In the genomic region with DNA sequence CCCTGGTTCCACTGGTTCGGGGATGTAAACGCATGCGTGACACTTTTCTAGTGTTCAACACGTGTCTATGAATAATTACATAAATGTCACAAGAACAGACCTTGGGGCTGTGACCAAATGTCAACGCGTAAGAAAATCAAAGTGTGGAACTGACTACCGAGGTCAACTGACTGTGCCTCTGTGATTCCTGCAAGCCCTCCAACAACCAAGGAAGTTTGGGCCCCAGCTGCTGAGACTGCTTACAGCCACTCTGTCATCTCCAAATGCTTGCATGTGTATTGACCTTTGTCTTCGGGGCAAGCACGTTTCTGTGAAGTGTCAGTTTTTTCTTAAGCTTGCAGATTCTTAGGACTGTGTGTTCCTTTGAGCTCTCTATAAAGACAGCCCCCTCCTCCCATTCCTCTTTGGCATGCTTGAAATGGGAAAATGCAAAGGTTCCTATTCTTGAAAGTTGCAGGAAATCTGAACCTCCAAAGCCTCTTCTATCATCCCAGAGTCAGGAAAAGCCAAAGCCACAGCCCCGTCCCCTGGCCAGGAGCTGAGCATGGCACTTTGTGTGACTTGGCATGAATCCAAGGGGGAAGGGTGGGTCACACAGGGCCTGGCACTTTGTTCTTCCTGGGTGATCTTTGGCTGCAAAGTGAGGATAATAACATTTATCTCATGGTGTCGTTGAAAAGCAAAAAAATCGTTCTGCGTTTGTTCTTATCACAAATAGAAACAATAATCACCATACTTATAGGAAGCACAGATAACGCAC, we compare ENCODE assay signal across 12 mouse cellular contexts. TPM values are rescaled to one million over a fixed set of nuclear protein-coding genes. Genes with fewer than 3 reads are reported as not detected.
DNase-seq lines count a peak whose midpoint lies in the region; ATAC-seq and TF ChIP-seq lines count a peak whose summit lies in the region.
"Had no signal": no experiment of that assay in that cellular context is flagged by ENCODE, and none has a peak within 500 bp of the region (broad histone marks: within the 10 kb centered on the region; RNA-seq: fewer than 3 reads in every experiment).

No protein-coding gene starts in this region.

- ATAC-seq in megakaryocyte, adult 5-6 weeks (ENCODE audit: poor library complexity, severe bottlenecking): no peak
- peak; percentile 92 for ATAC-seq in intestine, embryonic 15.5 days
- ATAC-seq: hindbrain, postnatal 0 days; liver, embryonic 12.5 days had no signal

- WGBS in intestine, embryonic 15.5 days: 33% methylated on average over 14 of the region's 14 CpGs
- WGBS in large intestine, adult 2 months: 28% methylated on average over 14 of the region's 14 CpGs

- 0 out of 2 replicates have a peak overlapping the region, but pooled peaks have one; percentile 9 for H3K4me2 ChIP-seq in intestine, embryonic 15.5 days (replicated peaks)
- H3K4me2 ChIP-seq: liver, embryonic 12.5 days had no signal

- no peak for TF ChIP-seq CTCF in testis, adult 2 months (IDR thresholded peaks at IDR 0.05; ENCODE audit: control insufficient read depth, insufficient read depth, insufficient replicate concordance, low read depth, low read length)

- H3K4me1 ChIP-seq in megakaryocyte, embryonic 14.5 days: peaks cover 45% of the 10 kb centered on the region
- H3K4me1 ChIP-seq in intestine, embryonic 15.5 days (replicated peaks): peaks cover 18% of the 10 kb centered on the region; the same call in 1 of the 2 replicates
- H3K4me1 ChIP-seq in testis, adult 2 months (ENCODE audit: control insufficient read depth, insufficient read depth, low read length): no peaks in the 10 kb centered on the region; the same call in 1 of the 2 replicates
- H3K4me1 ChIP-seq: liver, embryonic 12.5 days had no signal

- no peaks in the 10 kb centered on the region for H3K36me3 ChIP-seq in megakaryocyte, embryonic 14.5 days (replicated peaks; ENCODE audit: low read length)
- no peaks in the 10 kb centered on the region for H3K36me3 ChIP-seq in intestine, embryonic 15.5 days
- no peaks in the 10 kb centered on the region for H3K36me3 ChIP-seq in testis, adult 2 months (ENCODE audit: control insufficient read depth, insufficient read depth, low read length)
- H3K36me3 ChIP-seq: liver, embryonic 12.5 days had no signal

- H3K9ac ChIP-seq in intestine, embryonic 15.5 days: no peak overlapping the region
- H3K9ac ChIP-seq: liver, embryonic 12.5 days had no signal

- no peaks in the 10 kb centered on the region for H3K9me3 ChIP-seq in megakaryocyte, embryonic 14.5 days
- H3K9me3 ChIP-seq in intestine, embryonic 15.5 days: no peaks in the 10 kb centered on the region
- H3K9me3 ChIP-seq: liver, embryonic 12.5 days had no signal

- H3K27me3 ChIP-seq in megakaryocyte, embryonic 14.5 days (replicated peaks): peaks cover 11% of the 10 kb centered on the region
- no peaks in the 10 kb centered on the region for H3K27me3 ChIP-seq in intestine, embryonic 15.5 days (replicated peaks)
- no peaks in the 10 kb centered on the region for H3K27me3 ChIP-seq in testis, adult 2 months (ENCODE audit: control insufficient read depth, insufficient read depth, low read length)
- H3K27me3 ChIP-seq: liver, embryonic 12.5 days had no signal

- peak; percentile 92 for DNase-seq in large intestine, adult 2 months (ENCODE audit: low read depth, low spot score)
- no peak for DNase-seq in layer of hippocampus, postnatal 36 days
- no peak for DNase-seq in frontal cortex, postnatal 25 days (ENCODE audit: low spot score in 2 of 2)
- DNase-seq in urinary bladder, postnatal 36 days (ENCODE audit: low spot score in 2 of 2): no peak
- DNase-seq: gastrocnemius, postnatal 14 days had no signal

- no peak for TF ChIP-seq POLR2A in testis, adult 2 months (IDR thresholded peaks at IDR 0.05; ENCODE audit: control insufficient read depth, low read depth, low read length)

- peak overlapping the region; percentile 23 for H3K4me3 ChIP-seq in megakaryocyte, embryonic 14.5 days (replicated peaks)
- H3K4me3 ChIP-seq in intestine, embryonic 15.5 days (replicated peaks): no peak overlapping the region
- no peak overlapping the region for H3K4me3 ChIP-seq in testis, adult 2 months (ENCODE audit: control insufficient read depth, low read depth, low read length)
- H3K4me3 ChIP-seq: liver, embryonic 12.5 days had no signal

- H3K27ac ChIP-seq in intestine, embryonic 15.5 days: peak overlapping the region; percentile 49
- H3K27ac ChIP-seq in testis, adult 2 months (ENCODE audit: control insufficient read depth, insufficient read depth, low read depth, low read length): peak overlapping the region; percentile 62
- H3K27ac ChIP-seq: hindbrain, postnatal 0 days; liver, embryonic 12.5 days had no signal

RNA-seq across cellular contexts. Expression of a gene that starts 27.5 kb away (rescaled TPM):
- 3.1 TPM in 1 of 2 replicates, not detected in the other for polyA plus RNA-seq in megakaryocyte, embryonic 14.5 days (2012; ENCODE audit: insufficient read depth, low replicate concordance)
- total RNA-seq in megakaryocyte, adult 5-6 weeks (2015): 0.27 TPM in 1 of 2 replicates, not detected in the other
- not detected in 2 replicates for total RNA-seq in megakaryocyte, adult 5-6 weeks (2017)
- polyA plus RNA-seq in intestine, embryonic 15.5 days (2015; fragmentation: Nextera tagmentation; extraction: Ambion mirVana): 11.3 and 11.7 TPM in 2 replicates
- 46.2 and 98.7 TPM in 2 replicates for polyA plus RNA-seq in large intestine, adult 2 months (2012; rRNA removed)
- 5.7 and 5.9 TPM in 2 replicates for polyA plus RNA-seq in testis, adult 2 months (2012; rRNA removed)
- total RNA-seq in layer of hippocampus, postnatal 36 days (2021): under 1 TPM in 1 of 2 experiments, not detected in 1; 0.82 TPM
- total RNA-seq: common myeloid progenitor, adult 5-6 weeks had no signal
